Mouse (Mus musculus): ENCODE results near the gene Dupd1. TPM values are rescaled to one million over a fixed set of nuclear protein-coding genes. Genes with fewer than 3 reads are reported as not detected.

Gene Dupd1
- total RNA-seq, 2 experiments from 2014 or later = not detected

DNA sequence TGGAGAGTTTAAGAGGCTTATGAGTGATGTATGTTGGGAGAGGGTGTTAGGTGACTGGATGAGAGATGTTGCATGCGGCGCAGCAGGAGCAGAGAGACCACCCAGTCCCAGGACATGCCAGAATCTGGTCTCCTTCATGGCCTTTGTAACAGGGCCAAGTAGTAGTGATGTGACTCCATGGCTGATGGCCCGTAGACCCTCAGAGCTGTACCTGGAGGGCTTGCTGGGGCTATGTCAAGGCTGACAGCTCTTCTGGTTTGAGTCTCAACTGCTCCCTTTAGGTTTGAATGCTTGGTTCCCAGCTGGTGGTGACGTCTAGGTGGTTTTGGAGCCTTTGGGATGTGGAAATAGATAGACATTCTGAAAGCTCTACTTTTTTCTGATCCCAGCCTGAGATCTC, 15.6 kb upstream of the Dupd1 start:
- DNase-seq (ENCODE audit: low spot score) = no peak
- intact Hi-C loops (cut with DNase I) = no loop called here

DNA sequence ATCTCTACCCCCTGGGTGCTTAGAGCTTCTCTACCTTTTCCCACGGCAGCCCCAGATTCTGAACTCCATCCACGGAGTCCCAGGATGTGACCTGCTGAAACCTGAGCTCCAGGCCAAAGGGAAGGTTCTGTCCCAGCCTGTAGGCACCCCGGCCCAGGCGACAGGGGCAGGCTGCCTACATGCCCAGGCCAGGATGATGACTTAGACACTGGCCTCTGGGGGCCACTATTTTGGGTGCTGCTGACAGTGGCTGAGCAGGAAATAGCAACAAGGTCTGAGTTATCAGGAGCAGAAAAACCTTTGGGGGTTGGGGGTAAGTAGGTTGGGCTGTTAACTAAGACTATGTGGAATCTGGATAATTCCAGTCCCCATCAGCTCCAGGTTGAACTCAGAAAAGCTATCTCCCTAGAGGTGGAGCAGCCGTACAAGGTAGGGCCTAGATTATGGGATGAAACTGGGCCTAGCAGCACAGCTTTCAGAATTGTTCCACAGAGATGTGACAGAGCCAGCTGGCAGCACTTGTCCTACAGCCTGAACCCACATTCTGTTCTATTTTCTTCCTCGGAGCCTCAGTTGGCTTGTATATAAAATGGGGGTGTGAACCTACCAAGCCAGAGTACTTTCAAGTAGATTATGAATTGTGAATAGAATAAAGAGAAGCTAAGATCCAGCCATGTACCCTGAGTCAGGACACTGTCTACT, 14.8 kb upstream of the Dupd1 start:
- intact Hi-C loops (cut with DNase I) = no loop called here

DNA sequence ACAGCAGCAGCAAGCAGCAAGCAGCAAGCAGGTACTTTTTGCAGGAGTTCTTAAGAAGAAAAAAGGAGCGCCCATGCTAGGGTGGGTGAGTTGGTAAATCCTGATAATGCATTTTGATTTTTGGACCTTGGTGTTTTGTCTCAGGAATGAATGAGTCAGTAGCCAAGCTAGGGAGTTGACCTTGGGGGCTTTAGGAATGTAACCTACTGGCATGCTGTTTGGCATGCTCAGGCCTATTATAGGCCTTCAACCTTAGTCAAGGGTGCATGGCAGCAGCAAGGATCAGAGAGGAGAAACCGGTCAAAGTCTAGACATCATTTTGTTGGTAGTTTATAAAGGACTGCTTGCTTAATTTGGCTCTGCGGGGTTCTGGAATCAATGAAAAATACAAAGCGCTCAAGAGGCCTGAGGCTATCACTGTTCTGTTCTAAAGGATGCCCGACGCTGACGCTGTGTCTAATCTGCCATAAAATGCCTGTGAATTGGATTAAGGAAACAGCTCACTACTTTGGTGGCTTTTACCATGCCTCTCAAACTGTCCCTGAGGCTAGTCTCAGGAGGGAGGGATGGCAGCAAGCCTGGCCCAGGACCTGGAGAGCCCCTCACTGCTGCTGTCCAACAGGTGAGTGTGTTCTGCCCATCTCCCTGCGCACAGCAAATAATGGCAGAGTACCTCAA, 7.8 kb upstream of the Dupd1 start:
- intact Hi-C loops (cut with DNase I) = no loop called here
- no peak for DNase-seq (ENCODE audit: low spot score)

More for the DNA sequence above, 14.8 kb upstream of the Dupd1 start:
- DNase-seq (ENCODE audit: low spot score) = no peak

DNA sequence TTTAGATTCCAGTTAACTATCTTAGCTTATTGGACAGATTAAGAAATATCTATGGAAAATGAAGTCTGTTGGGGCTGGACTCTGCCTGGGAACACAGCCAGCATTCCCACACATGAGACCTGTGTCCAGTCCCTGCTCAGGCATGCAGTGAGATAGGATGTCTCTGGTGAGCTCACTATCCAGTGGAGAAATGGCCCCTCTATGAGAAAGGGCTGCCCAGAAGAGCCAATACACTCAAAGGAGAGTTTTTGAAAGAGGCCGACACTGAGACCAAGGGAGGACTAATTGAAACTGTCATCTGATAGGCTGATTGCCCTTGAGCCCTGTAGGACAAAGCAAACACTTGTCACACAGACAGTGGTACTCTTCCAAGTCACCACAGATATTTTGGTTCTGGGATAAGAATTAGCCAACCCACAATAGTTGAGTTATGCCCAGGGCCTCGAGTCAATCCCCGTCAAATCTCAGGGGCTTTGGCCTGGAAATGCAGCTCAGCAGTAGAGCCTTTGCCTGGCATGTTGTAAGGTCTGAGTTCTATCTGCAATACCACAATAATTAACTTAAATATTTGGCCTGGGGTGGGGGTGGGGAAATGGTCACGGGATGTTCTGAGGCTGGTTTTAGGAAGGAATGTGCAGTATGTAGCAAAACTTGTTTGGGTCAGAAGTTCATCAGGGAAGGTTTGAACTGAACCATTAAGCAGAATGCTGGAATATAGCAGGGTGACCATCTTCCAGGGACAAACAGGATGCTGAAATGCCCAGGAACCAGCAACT, 6.2 kb upstream of the Dupd1 start:
- DNase-seq (ENCODE audit: low spot score) = no peak
- intact Hi-C loops (cut with DNase I) = no loop called here

DNA sequence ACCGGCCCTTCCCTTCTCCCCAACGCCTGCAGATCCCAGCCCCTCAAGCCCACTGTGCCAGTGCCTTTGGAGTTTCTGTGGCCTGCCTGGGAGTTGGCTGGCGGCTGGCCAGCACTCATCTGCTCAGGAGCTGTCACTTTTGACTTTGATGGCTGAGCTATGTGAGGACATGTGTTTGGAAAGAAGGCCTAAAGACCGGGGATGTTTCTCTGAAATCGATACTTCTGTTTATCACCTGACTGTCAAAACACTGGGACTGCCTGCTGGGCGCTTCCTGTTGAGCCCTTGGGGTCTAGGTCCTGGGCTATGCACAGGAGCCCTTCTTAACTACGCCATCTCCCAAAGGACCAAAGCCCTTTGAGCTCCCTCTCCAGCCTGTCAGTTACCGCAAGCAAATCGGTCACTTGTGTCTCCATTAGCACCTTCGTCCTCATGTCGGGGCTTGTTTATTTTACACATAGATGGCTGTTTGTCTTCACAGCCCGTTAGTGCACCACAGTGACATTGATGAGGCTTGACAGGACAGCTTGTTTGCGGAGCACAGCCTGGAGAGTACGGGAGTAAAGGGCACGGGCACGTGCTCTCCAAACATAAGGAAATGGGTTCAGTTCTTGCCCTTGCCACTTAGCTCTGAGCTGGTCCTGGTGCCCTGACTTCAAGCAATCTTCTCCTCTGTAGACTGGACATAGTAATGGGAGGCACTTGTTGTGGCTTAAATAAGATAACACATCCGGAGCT, 5.4 kb upstream of the Dupd1 start:
- intact Hi-C loops (cut with DNase I) = no loop called here

DNA sequence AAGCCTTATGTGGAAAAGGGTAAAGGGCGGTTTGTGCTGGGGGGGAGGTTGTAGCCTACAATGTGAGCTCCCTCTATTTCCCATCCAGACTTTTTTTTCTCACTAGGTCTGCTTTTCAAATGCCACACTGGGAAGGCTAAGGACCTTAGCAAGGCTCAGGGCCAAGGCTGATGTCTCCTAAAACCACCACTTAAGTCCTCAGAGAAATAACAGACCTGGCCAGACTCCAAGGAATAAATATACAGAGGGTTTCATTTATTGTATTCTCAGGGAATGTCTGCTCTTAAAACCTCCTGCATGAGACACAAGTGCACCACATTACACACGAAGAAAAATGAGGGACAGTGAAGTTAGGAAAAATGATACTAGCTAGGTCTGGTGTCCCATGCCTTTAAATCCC, 3.1 kb downstream of the Dupd1 start:
- DNase-seq (ENCODE audit: low spot score) = no peak
- intact Hi-C loops (cut with DNase I) = no loop called here

More for the DNA sequence above, 5.4 kb upstream of the Dupd1 start:
- no peak for DNase-seq (ENCODE audit: low spot score)

DNA sequence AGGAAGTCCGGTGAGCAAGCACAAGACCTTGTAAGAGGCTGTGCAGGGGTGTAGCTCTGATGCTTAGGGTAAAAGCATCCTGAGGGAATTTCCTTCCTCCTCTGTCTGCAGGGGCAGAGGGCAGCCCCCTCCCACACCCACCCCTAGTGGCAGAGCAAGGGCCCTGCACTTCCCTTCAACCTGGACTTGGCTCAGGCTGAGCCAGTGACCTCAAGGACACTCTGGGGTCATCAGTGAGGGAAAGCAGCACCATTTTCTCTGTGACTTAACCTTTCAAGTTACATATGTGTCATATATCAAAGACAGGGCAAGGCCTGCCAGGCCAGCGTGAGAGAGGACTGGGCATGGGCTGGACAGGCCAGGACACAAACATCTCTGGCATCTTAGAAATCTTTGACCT, 4.8 kb downstream of the Dupd1 start:
- intact Hi-C loops (cut with DNase I) = no loop called here
- DNase-seq (ENCODE audit: low spot score) = no peak

DNA sequence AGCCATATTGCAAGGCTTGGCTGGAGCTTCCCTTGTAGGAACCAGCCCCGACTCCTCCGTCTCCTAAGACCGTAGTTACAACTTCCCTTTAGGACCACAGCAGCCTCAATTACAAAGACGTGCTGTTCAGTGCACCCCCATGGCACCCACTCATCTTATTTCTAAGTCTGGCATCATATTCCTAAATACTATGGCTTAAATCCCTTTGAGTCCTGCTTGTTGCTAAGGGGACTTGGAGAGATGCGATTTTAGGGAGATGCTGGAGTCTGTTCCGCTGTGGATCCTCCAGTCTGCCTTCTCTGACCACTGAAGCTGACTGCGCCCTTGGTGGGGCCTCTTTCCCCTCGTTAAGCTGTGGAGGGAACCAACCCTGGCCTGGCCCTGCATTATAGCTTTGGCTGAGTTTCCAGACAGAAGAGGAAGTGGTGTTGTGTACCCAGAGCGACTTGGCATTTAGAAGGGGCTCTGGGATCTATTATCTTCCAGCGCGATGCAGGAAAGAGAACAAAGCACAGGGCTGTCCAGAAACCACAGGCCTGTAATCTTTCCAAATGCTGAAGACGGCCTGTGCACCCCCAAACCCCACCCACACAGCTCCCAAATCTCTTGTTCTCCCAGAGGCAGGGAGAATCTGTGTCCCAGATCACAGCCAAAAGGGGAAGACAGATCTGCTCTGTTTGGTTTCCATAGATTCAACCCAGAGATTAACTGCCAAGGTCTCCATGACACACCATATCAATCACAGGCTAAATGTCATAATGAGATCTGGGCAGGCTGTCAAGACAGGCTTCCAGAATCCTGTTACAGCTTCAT, 7.4 kb downstream of the Dupd1 start:
- intact Hi-C loops (cut with DNase I) = no loop called here
- DNase-seq (ENCODE audit: low spot score) = peak; percentile 36

DNA sequence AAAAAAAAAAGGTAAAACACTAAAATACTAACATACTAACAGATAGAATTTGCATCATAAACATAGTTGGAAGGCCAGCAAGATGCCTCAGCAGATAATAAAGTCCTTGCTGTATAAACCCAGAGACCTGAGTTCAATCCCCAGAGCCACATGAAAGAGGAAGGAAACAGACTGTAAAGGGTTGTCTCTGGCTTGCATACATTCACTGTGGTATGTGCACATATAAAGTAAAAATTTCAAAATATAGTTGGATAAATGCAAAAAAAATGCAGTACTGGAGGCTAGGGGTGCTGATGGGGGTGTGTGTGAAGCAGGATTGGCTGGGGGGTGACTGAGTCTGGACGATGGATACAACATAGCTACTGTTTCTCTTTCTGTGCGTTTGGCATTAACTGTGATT, 8.9 kb downstream of the Dupd1 start:
- no peak for DNase-seq (ENCODE audit: low spot score)
- intact Hi-C loops (cut with DNase I) = no loop called here

DNA sequence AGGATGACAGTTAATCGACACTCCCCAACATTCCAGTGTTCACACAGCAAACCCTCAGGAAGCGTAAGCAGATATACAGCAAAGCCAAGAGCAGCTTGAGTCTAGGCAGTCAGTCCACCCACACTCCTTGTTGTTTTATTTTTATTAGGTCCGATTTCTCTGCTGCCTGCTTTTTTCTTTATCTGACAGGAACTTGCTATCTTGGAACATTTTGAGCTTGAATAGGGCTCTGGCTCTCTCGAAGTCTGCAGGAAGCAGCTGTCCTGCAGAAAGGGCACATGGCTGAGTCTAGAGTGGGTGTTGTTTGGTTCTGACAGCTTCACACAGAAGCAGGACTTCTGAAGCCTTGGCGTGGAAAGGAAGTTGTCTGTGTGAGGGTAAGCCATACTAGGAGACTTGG, 11.1 kb downstream of the Dupd1 start:
- intact Hi-C loops (cut with DNase I) = no loop called here
- peak; percentile 21 for DNase-seq (ENCODE audit: low spot score)

DNA sequence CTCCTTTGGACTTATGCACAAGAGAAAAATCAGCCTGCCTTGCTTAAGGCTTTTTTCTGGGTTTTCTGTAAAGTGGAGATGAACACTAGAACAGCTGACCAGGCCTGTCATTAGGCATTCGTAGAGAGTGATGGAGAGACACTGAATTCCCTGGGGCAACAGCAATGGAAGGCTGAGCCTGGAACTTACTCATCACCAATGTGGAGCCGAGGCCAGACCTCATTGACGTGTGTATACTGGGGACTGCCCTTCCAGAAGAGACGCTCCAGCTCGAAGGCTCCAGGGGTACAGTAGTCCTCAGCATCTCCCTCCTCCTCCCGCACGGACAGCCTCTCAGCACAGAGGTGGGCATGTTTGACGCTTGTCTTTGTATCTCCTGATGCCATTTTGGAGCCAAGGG, 11.7 kb downstream of the Dupd1 start:
- DNase-seq (ENCODE audit: low spot score) = no peak
- intact Hi-C loops (cut with DNase I) = no loop called here

DNA sequence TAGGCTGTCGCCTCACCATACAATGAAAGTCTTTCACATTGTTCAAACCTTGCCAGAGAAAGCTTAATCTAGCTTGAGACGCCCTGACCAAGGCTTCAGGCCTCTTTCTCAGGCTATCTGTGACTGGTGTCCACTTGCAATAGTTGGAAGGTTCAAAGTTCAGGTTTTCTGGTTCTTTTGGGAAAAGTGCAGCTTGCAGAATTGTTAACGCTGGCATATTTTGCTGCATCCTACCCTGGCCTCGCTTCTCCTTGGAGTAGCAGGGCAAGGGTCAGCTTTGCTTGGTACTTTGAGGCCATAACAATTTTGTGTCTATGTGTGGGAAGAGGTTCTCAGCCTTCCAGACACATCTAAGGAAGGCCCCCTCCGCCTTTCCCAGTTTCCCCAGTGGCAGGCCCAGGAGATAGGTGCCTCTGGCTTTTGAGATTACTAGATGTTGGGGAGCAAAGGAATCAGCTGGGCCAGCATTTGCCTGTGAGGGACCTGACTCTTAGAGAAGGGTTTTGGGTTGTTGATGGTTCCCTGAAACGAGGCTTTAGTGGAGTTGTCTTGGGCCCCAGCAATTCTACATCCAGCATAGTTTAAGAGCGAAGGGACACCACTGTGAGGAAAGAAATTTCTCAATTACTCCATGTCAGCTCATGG, 18.1 kb downstream of the Dupd1 start:
- no peak for DNase-seq (ENCODE audit: low spot score)
- intact Hi-C loops (cut with DNase I) = loop anchor here (5.0 kb wide), 1 partner anchor 46 kb away; no protein-coding TSS in a partner anchor

DNA sequence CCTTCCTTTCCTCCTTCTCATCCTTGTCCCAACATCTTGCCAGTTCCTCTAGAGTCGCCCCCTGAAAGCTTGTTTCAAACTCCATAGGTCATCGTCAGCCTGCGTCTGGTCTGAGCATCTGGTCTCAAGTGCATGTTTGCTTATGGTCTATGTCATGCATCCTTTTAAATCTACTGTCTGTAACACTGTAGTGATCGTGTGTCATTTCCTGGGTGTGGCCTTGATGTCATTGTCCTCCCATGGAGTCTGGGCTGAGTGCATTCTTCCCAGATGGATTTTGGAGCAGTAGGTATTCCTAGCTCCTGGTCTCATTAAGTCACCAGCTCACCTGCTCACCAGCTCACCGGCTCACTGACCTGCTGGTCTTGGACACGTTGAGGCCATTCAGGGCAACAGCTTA, 19.4 kb downstream of the Dupd1 start:
- DNase-seq (ENCODE audit: low spot score) = no peak
- intact Hi-C loops (cut with DNase I) = loop anchor here (5.0 kb wide), 1 partner anchor 47 kb away; no protein-coding TSS in a partner anchor

DNA sequence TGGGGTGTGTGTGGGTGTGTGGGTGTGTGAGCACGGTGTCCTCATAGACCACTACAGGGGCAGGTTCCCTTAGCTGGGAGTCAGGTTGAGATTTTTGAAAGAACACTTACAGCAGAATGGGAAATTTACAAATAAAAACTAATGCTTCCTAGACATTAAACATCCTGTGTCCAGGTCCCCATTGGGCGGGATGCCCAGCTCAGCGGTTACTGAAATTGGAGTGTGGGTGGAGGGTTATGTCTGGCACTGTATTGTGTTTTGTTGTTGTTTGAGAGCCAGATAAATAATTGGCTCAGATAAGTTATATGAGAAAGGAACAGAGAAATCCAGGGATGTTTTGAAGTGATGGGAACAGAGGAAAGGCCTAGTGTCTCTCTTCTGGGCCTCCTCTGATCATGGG, 23.3 kb downstream of the Dupd1 start:
- intact Hi-C loops (cut with DNase I) = no loop called here
- no peak for DNase-seq (ENCODE audit: low spot score)

DNA sequence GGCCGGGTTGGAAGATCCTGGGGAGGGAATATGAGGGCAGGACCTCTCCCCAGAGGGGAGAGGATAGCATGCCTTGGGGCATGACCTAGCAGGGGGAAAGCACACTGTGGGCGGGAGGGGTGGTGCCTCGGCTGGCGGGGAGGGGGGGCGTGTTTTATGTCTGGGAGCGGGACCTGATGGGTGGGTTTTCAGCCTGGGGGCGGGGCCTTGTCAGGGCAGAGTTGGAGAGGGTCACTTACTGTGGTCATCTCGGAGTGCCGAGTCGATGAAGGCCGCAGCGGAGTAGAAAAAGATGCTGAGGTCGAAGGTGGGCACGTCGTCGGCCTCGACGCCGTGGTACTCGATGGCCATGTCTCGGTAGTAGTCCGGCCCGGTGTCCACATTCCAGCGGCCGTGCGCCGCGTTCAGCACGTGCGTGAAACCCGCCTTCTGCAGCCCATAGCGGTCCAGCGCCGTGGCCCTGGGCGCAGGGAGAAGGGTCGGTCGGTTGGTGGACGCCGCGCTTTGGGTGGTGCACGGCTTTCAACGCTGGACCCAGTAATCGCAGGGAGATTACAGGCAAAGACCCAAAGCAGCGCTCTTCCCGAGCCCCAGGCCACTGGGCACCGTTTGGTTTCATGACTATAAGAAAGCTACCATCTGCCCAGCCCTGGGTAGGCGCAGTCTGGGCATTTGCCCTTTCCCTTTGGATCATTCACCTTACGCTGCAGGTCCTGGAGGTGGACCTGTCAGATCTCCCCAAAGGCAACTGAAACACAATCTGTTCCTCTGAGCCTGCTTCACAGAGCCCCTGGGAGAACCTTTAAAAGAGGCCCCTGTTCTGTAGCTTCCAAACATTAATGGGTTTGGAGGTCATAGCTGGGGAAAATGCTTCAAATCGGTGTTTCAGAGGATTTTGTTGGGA, 27.7 kb downstream of the Dupd1 start:
- DNase-seq (ENCODE audit: low spot score) = no peak
- intact Hi-C loops (cut with DNase I) = no loop called here

DNA sequence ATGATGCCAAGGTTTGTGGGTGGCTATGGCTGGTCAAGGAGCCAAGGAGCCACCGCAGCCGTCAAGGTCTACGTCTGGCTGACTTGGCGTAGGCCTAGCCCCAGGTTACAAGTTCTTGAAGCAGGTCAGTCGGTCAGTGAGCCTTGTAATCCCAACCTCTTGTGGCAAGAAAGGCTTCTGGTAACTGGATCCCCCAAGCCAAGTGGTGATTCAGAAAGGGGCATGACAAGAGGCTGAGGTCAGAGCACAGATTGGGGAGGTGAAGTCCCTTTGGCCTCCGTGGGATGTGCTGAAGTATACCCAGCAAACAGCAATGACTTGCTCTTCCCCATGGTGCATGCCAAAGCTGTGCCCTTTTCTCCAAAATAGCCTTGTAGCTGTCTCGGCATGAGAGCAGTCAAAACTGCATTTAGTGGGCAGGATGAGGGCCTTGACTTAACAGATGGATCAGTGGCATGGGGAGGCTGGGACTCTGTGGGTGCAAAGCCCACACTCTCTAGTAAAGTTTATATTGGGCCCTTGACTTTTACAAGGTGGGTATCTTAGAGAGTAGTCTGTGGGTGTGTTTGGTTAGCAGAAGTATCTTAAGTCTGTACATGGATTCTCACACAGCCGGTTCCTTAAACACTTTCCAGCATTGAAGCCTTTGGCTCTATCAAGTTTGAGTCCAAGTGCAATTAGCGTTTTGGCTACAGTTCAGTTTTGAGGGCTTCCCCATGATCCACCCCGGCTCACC, 28.8 kb downstream of the Dupd1 start:
- DNase-seq (ENCODE audit: low spot score) = no peak
- intact Hi-C loops (cut with DNase I) = no loop called here

DNA sequence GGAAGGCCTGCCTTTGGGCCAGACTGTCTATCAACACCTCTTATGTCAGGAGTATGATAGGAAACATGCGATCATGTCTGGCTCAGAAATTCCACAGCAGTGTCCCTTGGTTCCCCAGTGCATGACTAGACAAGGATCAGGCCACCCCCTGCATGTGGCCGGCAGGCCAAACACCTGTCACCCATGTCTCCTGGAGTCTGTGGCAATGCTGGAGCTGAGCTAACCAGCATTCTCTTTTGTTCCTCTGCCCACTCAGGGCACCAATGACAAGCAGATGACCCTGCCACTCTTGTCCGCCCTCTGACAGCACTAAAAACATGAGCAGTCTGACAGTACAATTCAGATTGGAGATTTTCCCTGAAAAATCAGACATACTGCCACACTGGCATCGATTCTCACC, 30.5 kb downstream of the Dupd1 start:
- DNase-seq (ENCODE audit: low spot score) = no peak
- intact Hi-C loops (cut with DNase I) = no loop called here
